Mouse (Mus musculus): ENCODE data around the gene Cacna1f.

Cacna1f gene

DNA sequence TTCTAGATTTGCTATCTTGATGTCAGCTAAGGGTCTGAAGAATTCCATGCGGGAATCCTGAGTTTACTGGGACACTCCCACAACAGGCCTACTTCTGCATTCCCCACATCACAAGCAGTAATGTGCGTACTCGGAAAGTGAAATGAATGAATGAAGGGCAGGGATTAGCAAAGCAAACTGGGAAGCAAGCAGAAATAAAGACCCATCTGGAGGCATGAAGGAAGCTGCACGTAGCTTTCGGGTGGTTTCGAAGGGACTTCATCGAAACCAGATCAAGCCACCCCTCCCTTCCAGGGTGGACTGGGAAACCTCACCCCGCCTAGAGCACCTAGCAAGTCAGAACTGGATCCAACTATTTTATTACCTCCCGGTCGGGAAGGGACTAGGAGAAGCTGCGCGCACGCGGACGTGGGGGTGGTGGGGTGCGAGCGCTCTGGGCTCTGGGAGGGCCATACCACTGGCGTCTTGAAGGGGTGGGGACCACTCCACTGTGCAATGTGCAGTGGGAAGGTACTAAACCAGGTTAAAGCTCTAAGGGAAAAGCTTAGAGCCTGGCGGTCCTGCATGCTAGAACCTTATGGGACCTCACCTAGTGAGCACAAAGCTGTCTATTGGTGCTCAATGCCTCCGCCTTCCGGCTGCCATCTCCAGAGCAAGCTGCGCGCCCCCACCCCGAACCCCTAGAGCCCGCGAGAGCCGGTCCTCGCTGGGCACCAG, 67.6 kb downstream of the Cacna1f start:
- no peak for DNase-seq (ENCODE audit: low read depth, low spot score)

DNA sequence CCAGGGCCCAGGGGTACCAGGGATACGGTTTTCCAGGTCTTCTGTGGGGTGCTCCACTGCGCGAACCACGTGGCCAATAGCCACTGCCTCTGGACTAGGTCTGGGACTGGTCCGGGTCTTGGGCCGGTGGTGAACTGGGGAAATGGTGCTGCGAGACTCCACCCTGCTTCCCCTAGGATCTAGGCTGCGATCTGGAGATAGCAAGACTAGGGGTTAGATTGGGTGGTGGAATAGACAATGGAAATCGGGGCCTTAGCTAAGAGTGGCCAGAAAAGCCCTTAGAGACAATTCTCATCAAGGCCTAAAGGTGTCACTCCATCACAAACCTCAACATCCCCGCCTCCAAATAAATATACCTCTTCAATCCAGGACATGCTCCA, 68.1 kb downstream of the Cacna1f start:
- no peak for DNase-seq (ENCODE audit: low read depth, low spot score)

DNA sequence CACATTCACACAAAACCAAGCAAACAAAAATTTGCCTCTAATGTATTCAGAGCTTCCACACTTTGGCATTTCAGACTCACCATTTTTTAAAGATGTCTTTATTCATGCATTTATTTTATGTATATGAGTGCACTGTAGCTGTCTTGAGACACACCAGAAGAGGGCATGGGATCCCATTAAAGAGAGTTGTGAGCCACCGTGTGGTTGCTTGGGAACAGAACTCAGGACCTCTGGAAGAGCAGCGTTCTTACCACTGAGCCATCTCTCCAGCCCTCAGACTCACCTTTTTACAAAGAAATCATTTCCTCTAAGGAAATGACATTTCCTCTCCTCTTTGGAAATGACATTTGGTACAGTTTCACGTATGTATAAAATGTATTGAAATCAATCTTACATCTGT, 72.1 kb downstream of the Cacna1f start:
- DNase-seq (ENCODE audit: low read depth, low spot score), result no peak

DNA sequence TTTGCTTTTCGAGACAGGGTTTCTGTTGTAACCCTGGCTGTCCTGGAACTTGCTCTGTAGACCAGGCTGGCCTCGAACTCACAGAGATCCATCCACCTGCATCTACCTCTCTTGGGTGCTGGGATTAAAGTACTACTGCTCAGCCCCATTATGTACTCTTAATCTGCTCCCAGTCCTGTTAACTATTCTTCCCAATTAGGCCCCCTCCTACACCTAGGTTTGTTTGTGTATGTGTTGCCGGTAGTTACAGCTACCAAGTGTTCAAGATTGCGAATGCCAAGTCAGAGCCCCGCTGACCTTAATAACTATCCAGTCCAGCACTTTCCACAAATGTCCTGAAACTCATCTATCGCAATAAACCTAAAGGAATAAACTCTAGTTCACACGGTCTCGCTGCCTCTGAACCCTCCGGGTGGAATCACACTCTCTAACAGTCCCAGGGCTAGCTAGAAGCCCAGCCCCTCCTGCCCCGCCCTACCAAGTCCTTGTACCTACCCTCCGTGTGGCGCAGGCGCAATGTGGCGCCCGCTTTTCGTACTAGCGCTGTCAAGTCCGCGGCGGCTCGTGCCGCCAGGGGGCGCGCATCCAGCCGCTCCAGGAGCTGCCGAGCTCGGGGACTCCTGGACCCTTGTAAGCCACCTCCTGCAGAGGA, 72.6 kb downstream of the Cacna1f start:
- DNase-seq (ENCODE audit: low read depth, low spot score), result peak; percentile 90

DNA sequence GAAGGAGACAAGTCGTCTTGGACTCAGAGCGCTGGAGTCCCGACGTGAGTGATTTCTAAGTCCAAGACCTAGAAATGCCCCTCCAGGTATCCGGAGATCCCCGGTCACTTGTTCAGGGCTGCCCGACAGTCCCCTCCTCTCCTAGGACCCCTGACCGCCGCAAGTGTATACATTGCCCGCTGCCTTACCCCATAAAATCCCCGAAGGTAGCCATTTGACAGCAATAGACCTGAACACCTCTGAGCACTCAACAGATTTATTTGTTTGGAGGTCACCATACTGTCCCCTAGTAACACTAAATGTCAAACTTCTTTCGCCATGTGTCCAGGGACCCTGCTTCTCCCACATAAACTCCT, 73.2 kb downstream of the Cacna1f start:
- no peak for DNase-seq (ENCODE audit: low read depth, low spot score)

DNA sequence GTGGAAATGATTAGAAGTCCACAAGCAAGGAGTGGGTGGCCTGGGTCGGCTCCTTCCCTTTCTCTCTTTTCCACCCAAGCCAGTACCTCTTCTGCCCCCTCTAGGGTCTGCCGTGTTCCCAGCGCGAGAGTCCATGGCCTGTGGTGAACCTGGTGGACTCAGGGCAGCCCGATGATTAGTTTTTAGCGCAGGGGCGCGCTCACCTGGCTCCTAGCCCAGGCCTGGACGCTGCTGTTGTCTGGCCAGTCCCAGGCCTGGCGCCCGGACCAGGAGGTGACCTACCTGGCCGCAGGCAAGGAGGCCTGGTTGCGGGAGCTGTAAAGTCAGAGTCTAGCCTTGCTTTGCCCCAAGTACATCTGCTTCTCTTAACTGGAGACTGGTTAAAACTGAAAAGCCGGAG, 74.0 kb downstream of the Cacna1f start, which contains the start of gene Magix:
Magix (minus strand) TSS at position 388 of the 400 bp plus-strand sequence.
- no peak for DNase-seq (ENCODE audit: low read depth, low spot score)
